Mouse (Mus musculus): ENCODE measurements around the gene Pacrg. TPM values are rescaled to one million over a fixed set of nuclear protein-coding genes. Genes with fewer than 3 reads are reported as not detected.

Gene Pacrg
- total RNA-seq (2014; rRNA removed) (2.0 and 6.2 TPM in 2 replicates), polyA plus RNA-seq (2015; fragmentation: Nextera tagmentation; extraction: Ambion mirVana) (12.6 and 20.7 TPM in 2 replicates)

DNA sequence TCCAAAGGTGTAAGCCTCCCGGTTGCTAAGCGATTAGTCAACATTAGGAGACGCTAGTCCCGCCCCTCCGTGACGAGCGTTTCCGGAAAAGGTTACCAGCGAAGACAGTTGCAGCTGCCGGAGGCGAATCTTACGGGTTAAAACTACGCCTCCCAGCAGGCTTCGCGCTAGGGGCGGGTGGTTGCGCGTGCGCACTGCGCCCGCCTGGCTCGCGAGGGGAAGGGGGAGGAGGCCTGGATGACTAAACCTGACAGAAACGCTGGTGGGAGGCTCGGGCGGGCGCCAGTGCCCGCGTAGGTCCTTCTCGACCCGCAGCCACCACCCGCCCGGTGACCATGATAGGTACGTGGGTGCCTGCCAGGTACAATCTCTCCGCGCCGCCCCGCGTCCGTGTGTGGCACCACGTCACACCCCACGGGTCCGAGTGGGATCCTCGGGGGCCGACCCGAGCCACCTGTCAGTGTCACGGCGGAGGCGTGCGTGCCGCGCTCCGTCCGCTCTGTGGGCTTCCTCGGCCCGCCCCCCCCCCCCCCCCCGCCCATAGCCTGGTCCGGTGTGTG, at the start of gene Pacrg, which contains the start of gene Prkn:
TSS of gene Pacrg (minus strand) at position 164 of the 560 bp plus-strand sequence.
TSS of gene Prkn (plus strand) at position 237 of the 560 bp plus-strand sequence.
- H3K27me3 ChIP-seq (ENCODE audit: insufficient read depth, low read length): no peaks in the 10 kb centered on the region
- no peaks in the 10 kb centered on the region for H3K36me3 ChIP-seq (ENCODE audit: insufficient read depth)
- H3K4me2 ChIP-seq (ENCODE audit: low read depth): peak within 1 kb of the TSS; percentile 82
- H3K4me1 ChIP-seq (ENCODE audit: insufficient read depth): no peaks in the 10 kb centered on the region; the same call in 1 of the 2 replicates
- no peak for TF ChIP-seq CTCF (IDR thresholded peaks at IDR 0.05; ENCODE audit: low read depth)
- DNase-seq (peak; percentile 99), ATAC-seq (peak; percentile 98)
- under 1% methylated on average over 50 of the region's 58 CpGs for WGBS
- no peaks in the 10 kb centered on the region for H3K9me3 ChIP-seq (ENCODE audit: low read length)
- peak within 1 kb of the TSS; percentile 78 for H3K9ac ChIP-seq
- peak within 1 kb of the TSS; percentile 71 for H3K4me3 ChIP-seq (ENCODE audit: low read depth, low read length)
- H3K27ac ChIP-seq (ENCODE audit: low read depth, low read length): peak within 1 kb of the TSS; percentile 85

GRCm38 (mm10) chr17:10887924-10888323, 47.8 kb upstream of the Pacrg start:
- H3K4me1 ChIP-seq (ENCODE audit: insufficient read depth): no peaks in the 10 kb centered on the region
- no peak overlapping the region for H3K9ac ChIP-seq
- H3K4me2 ChIP-seq (ENCODE audit: low read depth): no peak overlapping the region
- ATAC-seq (no peak), DNase-seq (no peak)
- H3K36me3 ChIP-seq (ENCODE audit: insufficient read depth): no peaks in the 10 kb centered on the region
- 24% methylated on average over 4 of the region's 4 CpGs for WGBS
- H3K9me3 ChIP-seq (ENCODE audit: low read length): no peaks in the 10 kb centered on the region
- no peak overlapping the region for H3K27ac ChIP-seq (ENCODE audit: low read depth, low read length)
- no peak for TF ChIP-seq CTCF (IDR thresholded peaks at IDR 0.05; ENCODE audit: low read depth)
- H3K27me3 ChIP-seq (ENCODE audit: insufficient read depth, low read length): no peaks in the 10 kb centered on the region
- no peak overlapping the region for H3K4me3 ChIP-seq (ENCODE audit: low read depth, low read length)

GRCm38 (mm10) chr17:10882260-10882659, 42.1 kb upstream of the Pacrg start:
- DNase-seq (no peak), ATAC-seq (no peak)
- Histone ChIP-seq H3K36me3 (ENCODE audit: insufficient read depth) (no peaks in the 10 kb centered on the region), H3K9me3 (ENCODE audit: low read length) (no peaks in the 10 kb centered on the region), H3K9ac (no peak overlapping the region), H3K4me3 (ENCODE audit: low read depth, low read length) (no peak overlapping the region), H3K27ac (ENCODE audit: low read depth, low read length) (no peak overlapping the region), H3K4me1 (ENCODE audit: insufficient read depth) (no peaks in the 10 kb centered on the region), H3K27me3 (ENCODE audit: insufficient read depth, low read length) (no peaks in the 10 kb centered on the region), H3K4me2 (ENCODE audit: low read depth) (no peak overlapping the region)
- WGBS: 94% methylated on average over 1 of the region's 1 CpGs
- TF ChIP-seq CTCF (IDR thresholded peaks at IDR 0.05; ENCODE audit: low read depth): no peak

GRCm38 (mm10) chr17:10878986-10879385, 38.9 kb upstream of the Pacrg start:
- no peak for TF ChIP-seq CTCF (IDR thresholded peaks at IDR 0.05; ENCODE audit: low read depth)
- no peak overlapping the region for H3K4me2 ChIP-seq (ENCODE audit: low read depth)
- H3K9me3 ChIP-seq (ENCODE audit: low read length): no peaks in the 10 kb centered on the region
- no peak for DNase-seq
- H3K36me3 ChIP-seq (ENCODE audit: insufficient read depth): no peaks in the 10 kb centered on the region
- no peak overlapping the region for H3K27ac ChIP-seq (ENCODE audit: low read depth, low read length)
- ATAC-seq: no peak
- H3K4me1 ChIP-seq (ENCODE audit: insufficient read depth): no peaks in the 10 kb centered on the region
- WGBS: 86% methylated on average over 5 of the region's 5 CpGs
- no peak overlapping the region for H3K9ac ChIP-seq
- H3K27me3 ChIP-seq (ENCODE audit: insufficient read depth, low read length): no peaks in the 10 kb centered on the region
- H3K4me3 ChIP-seq (ENCODE audit: low read depth, low read length): no peak overlapping the region

GRCm38 (mm10) chr17:10874208-10875187, 34.4 kb upstream of the Pacrg start:
- H3K27me3 ChIP-seq (ENCODE audit: insufficient read depth, low read length): no peaks in the 10 kb centered on the region
- H3K9me3 ChIP-seq (ENCODE audit: low read length): no peaks in the 10 kb centered on the region
- no peaks in the 10 kb centered on the region for H3K4me1 ChIP-seq (ENCODE audit: insufficient read depth)
- no peak overlapping the region for H3K4me2 ChIP-seq (ENCODE audit: low read depth)
- H3K27ac ChIP-seq (ENCODE audit: low read depth, low read length): no peak overlapping the region
- H3K9ac ChIP-seq: no peak overlapping the region
- H3K36me3 ChIP-seq (ENCODE audit: insufficient read depth): no peaks in the 10 kb centered on the region
- H3K4me3 ChIP-seq (ENCODE audit: low read depth, low read length): no peak overlapping the region
- WGBS: 92% methylated on average over 7 of the region's 7 CpGs
- ATAC-seq (no peak), DNase-seq (no peak)
- no peak for TF ChIP-seq CTCF (IDR thresholded peaks at IDR 0.05; ENCODE audit: low read depth)

DNA sequence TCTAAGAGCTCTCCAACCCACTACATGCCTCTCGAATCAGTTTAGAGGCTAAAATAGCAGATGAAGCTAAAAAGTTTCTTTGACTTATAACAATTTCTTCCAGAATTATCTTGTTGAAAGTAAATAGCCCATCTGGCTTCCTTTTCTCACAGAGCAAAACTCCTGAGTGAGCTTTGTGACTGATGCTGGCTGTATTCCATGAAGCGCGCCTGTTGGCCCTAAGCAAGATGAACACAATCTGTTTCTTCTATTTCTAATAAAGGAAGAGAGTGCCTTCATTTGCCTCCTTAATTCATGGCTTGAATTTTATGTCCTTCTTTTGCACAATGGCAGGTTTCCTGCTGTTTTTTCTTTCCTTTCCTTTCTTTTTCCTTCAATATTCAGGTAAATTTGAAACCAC, 14.1 kb upstream of the Pacrg start:
- Histone ChIP-seq H3K9ac (no peak overlapping the region), H3K4me3 (ENCODE audit: low read depth, low read length) (no peak overlapping the region), H3K9me3 (ENCODE audit: low read length) (no peaks in the 10 kb centered on the region), H3K27ac (ENCODE audit: low read depth, low read length) (no peak overlapping the region), H3K27me3 (ENCODE audit: insufficient read depth, low read length) (no peaks in the 10 kb centered on the region), H3K4me2 (ENCODE audit: low read depth) (no peak overlapping the region), H3K36me3 (ENCODE audit: insufficient read depth) (no peaks in the 10 kb centered on the region), H3K4me1 (ENCODE audit: insufficient read depth) (no peaks in the 10 kb centered on the region)
- ATAC-seq (no peak), DNase-seq (peak; percentile 34)
- no peak for TF ChIP-seq CTCF (IDR thresholded peaks at IDR 0.05; ENCODE audit: low read depth)
- WGBS: 53% methylated on average over 3 of the region's 3 CpGs

Data from forebrain, postnatal 0 days (tissue).